Mouse (Mus musculus) lung, embryonic 15.5 days (tissue): ENCODE results near the gene Proser2. TPM values are rescaled to one million over a fixed set of nuclear protein-coding genes. Genes with fewer than 3 reads are reported as not detected.
"Not testable (repeated sequence)": the region's sequence is repeated elsewhere in the genome, so short reads cannot be mapped to it uniquely, and the experiment has no call there.

ENCODE experiments used
- ATAC-seq: fragments of 200-750 bp; cut with Nextera tagmentation; 2 replicates; pipeline ENCODE4 v1.8.0; 2017; ENCODE audit warnings: moderate number of reproducible peaks, borderline replicate concordance; ENCODE audit not compliant: low FRiP score, low TSS enrichment; ENCODE audit errors: extremely low read depth
- H3K27ac ChIP-seq: fragments of 300-500 bp; sonication (generic); 2 replicates; pipeline ENCODE4 v1.5.1; 2015; ENCODE audit warnings: moderate library complexity, mild to moderate bottlenecking, inconsistent platforms
- H3K27me3 ChIP-seq: fragments of 300-500 bp; sonication (generic); 2 replicates; pipeline ENCODE4 v1.6.1; 2015; ENCODE audit warnings: inconsistent platforms
- H3K36me3 ChIP-seq: fragments of 300-500 bp; sonication (generic); 2 replicates; pipeline ENCODE4 v1.6.1; 2015; ENCODE audit warnings: inconsistent platforms
- H3K4me1 ChIP-seq: fragments of 300-500 bp; sonication (generic); 2 replicates; pipeline ENCODE4 v1.6.1; 2015; ENCODE audit warnings: inconsistent platforms
- H3K4me2 ChIP-seq: fragments of 300-500 bp; sonication (generic); 2 replicates; pipeline ENCODE4 v1.6.1; 2015; ENCODE audit warnings: inconsistent platforms, mild to moderate bottlenecking, moderate library complexity
- H3K4me3 ChIP-seq: fragments of 300-500 bp; sonication (generic); 2 replicates; pipeline ENCODE4 v1.5.1; 2015; ENCODE audit warnings: mild to moderate bottlenecking, inconsistent platforms
- H3K9ac ChIP-seq: fragments of 300-500 bp; sonication (generic); 2 replicates; pipeline ENCODE4 v1.6.1; 2015; ENCODE audit warnings: inconsistent platforms
- H3K9me3 ChIP-seq: fragments of 300-500 bp; sonication (generic); 2 replicates; pipeline ENCODE4 v1.6.1; 2016; ENCODE audit warnings: inconsistent platforms
- WGBS: fragments of 180-500 bp; shearing (Covaris S2); methylation state at CpG from one replicate; pipeline ENCODE4 v1.1.7; 2015; 5-methylcytosine and 5-hydroxymethylcytosine counted together
- polyA plus RNA-seq: library from polyadenylated mRNA; unstranded; fragments of >200 nt; fragmentation: Nextera tagmentation; extraction: Ambion mirVana; gene quantifications from 2 replicates; pipeline ENCODE4 v1.2.1, GENCODE M21; 2015

The Proser2 gene
- polyA plus RNA-seq, 1 experiment from 2014 or later = 7.7 TPM

GRCm38 (mm10) chr2:6121091-6121490 is 8.9 kb downstream of the Proser2 start:
- 74% methylated on average over 2 of the region's 2 CpGs for WGBS

GRCm38 (mm10) chr2:6118246-6118645 is 11.8 kb downstream of the Proser2 start:
- no peaks in the 10 kb centered on the region for H3K36me3 ChIP-seq
- 0 out of 2 replicates have a peak, but pooled peaks have one; percentile 46 for ATAC-seq
- no peak overlapping the region for H3K4me2 ChIP-seq
- H3K27me3 ChIP-seq = no peaks in the 10 kb centered on the region
- H3K9ac ChIP-seq = no peak overlapping the region
- no peak overlapping the region for H3K4me3 ChIP-seq
- no peaks in the 10 kb centered on the region for H3K4me1 ChIP-seq
- WGBS = 58% methylated on average over 10 of the region's 10 CpGs
- no peaks in the 10 kb centered on the region for H3K9me3 ChIP-seq
- H3K27ac ChIP-seq = no peak overlapping the region

More at GRCm38 (mm10) chr2:6121091-6121490, 8.9 kb downstream of the Proser2 start:
- Histone ChIP-seq H3K9me3 (no peaks in the 10 kb centered on the region), H3K9ac (no peak overlapping the region), H3K36me3 (no peaks in the 10 kb centered on the region), H3K27ac (no peak overlapping the region), H3K4me2 (no peak overlapping the region), H3K4me1 (no peaks in the 10 kb centered on the region), H3K27me3 (no peaks in the 10 kb centered on the region), H3K4me3 (no peak overlapping the region)
- ATAC-seq = no peak

GRCm38 (mm10) chr2:6113792-6114191 is 16.2 kb downstream of the Proser2 start:
- ATAC-seq = no peak
- 89% methylated on average over 12 of the region's 12 CpGs for WGBS

GRCm38 (mm10) chr2:6112619-6113018 is 17.4 kb downstream of the Proser2 start:
- ATAC-seq = no peak
- WGBS = 72% methylated on average over 4 of the region's 4 CpGs

More at GRCm38 (mm10) chr2:6113792-6114191, 16.2 kb downstream of the Proser2 start:
- Histone ChIP-seq H3K27me3 (no peaks in the 10 kb centered on the region), H3K4me2 (no peak overlapping the region), H3K4me1 (no peaks in the 10 kb centered on the region), H3K9me3 (no peaks in the 10 kb centered on the region), H3K4me3 (no peak overlapping the region), H3K9ac (no peak overlapping the region), H3K36me3 (no peaks in the 10 kb centered on the region), H3K27ac (no peak overlapping the region)

GRCm38 (mm10) chr2:6105437-6105836 is 24.6 kb downstream of the Proser2 start:
- no peak overlapping the region for H3K27ac ChIP-seq
- ATAC-seq = no peak

More at GRCm38 (mm10) chr2:6112619-6113018, 17.4 kb downstream of the Proser2 start:
- no peaks in the 10 kb centered on the region for H3K4me1 ChIP-seq
- no peak overlapping the region for H3K27ac ChIP-seq
- no peak overlapping the region for H3K9ac ChIP-seq
- no peaks in the 10 kb centered on the region for H3K36me3 ChIP-seq
- no peak overlapping the region for H3K4me3 ChIP-seq
- no peak overlapping the region for H3K4me2 ChIP-seq
- H3K9me3 ChIP-seq = no peaks in the 10 kb centered on the region
- H3K27me3 ChIP-seq = no peaks in the 10 kb centered on the region

GRCm38 (mm10) chr2:6100755-6101154 is 29.3 kb downstream of the Proser2 start:
- Histone ChIP-seq H3K4me1 (peaks cover 22% of the 10 kb centered on the region), H3K27ac (no peak overlapping the region), H3K9ac (peak overlapping the region; percentile 5; the same call in 1 of the 2 replicates), H3K9me3 (no peaks in the 10 kb centered on the region), H3K36me3 (no peaks in the 10 kb centered on the region; the same call in 1 of the 2 replicates), H3K4me2 (peak overlapping the region; percentile 87), H3K27me3 (peaks cover 17% of the 10 kb centered on the region; the same call in 1 of the 2 replicates), H3K4me3 (peak overlapping the region; percentile 39)
- no peak for ATAC-seq
- 36% methylated on average over 20 of the region's 20 CpGs for WGBS

More at GRCm38 (mm10) chr2:6105437-6105836, 24.6 kb downstream of the Proser2 start:
- Histone ChIP-seq H3K4me2 (no peak overlapping the region), H3K36me3 (no peaks in the 10 kb centered on the region; the same call in 1 of the 2 replicates), H3K9me3 (no peaks in the 10 kb centered on the region), H3K4me3 (no peak overlapping the region), H3K27me3 (peaks cover 17% of the 10 kb centered on the region; the same call in 1 of the 2 replicates), H3K4me1 (peaks cover 4% of the 10 kb centered on the region; the same call in 1 of the 2 replicates), H3K9ac (no peak overlapping the region)
- WGBS = 89% methylated on average over 2 of the region's 2 CpGs

- peak overlapping the region; percentile 5; the same call in 1 of the 2 replicates for H3K9ac ChIP-seq
- no peaks in the 10 kb centered on the region; the same call in 1 of the 2 replicates for H3K36me3 ChIP-seq
- peaks cover 17% of the 10 kb centered on the region; the same call in 1 of the 2 replicates for H3K27me3 ChIP-seq
- peak; percentile 65; the same call in 1 of the 2 replicates for ATAC-seq
- peak overlapping the region; percentile 39 for H3K4me3 ChIP-seq
- peak overlapping the region; percentile 87 for H3K4me2 ChIP-seq
- peaks cover 22% of the 10 kb centered on the region for H3K4me1 ChIP-seq
- no peaks in the 10 kb centered on the region for H3K9me3 ChIP-seq
- WGBS = 7% methylated on average over 48 of the region's 51 CpGs
- no peak overlapping the region for H3K27ac ChIP-seq
Observed at GRCm38 (mm10) chr2:6100027-6100749, 29.8 kb downstream of the Proser2 start.

- 53% methylated on average over 9 of the region's 9 CpGs for WGBS
- Histone ChIP-seq H3K9ac (no peak overlapping the region), H3K4me2 (peak overlapping the region; percentile 11; the same call in 1 of the 2 replicates)
Observed at GRCm38 (mm10) chr2:6099443-6099842, 30.6 kb downstream of the Proser2 start.

GRCm38 (mm10) chr2:6098924-6099323 is 31.1 kb downstream of the Proser2 start:
- Histone ChIP-seq H3K4me2 (peak overlapping the region; percentile 11; the same call in 1 of the 2 replicates), H3K4me3 (no peak overlapping the region), H3K9me3 (no peaks in the 10 kb centered on the region), H3K36me3 (no peaks in the 10 kb centered on the region; the same call in 1 of the 2 replicates), H3K9ac (no peak overlapping the region), H3K4me1 (peaks cover 22% of the 10 kb centered on the region), H3K27me3 (peaks cover 17% of the 10 kb centered on the region; the same call in 1 of the 2 replicates), H3K27ac (peak overlapping the region; percentile 58)
- WGBS = 7% methylated on average over 6 of the region's 6 CpGs
- peak; percentile 93 for ATAC-seq

More at GRCm38 (mm10) chr2:6099443-6099842, 30.6 kb downstream of the Proser2 start:
- Histone ChIP-seq H3K36me3 (no peaks in the 10 kb centered on the region; the same call in 1 of the 2 replicates), H3K9me3 (no peaks in the 10 kb centered on the region), H3K27me3 (peaks cover 17% of the 10 kb centered on the region; the same call in 1 of the 2 replicates), H3K27ac (peak overlapping the region; percentile 58), H3K4me3 (no peak overlapping the region), H3K4me1 (peaks cover 22% of the 10 kb centered on the region)
- ATAC-seq = no peak

GRCm38 (mm10) chr2:6097113-6097716 is 32.8 kb downstream of the Proser2 start:
- WGBS = 47% methylated on average over 7 of the region's 7 CpGs

GRCm38 (mm10) chr2:6089941-6090340 is 40.1 kb downstream of the Proser2 start:
- not testable (repeated sequence) for H3K4me3 ChIP-seq, H3K4me1 ChIP-seq, H3K9me3 ChIP-seq, H3K9ac ChIP-seq, H3K27me3 ChIP-seq, H3K36me3 ChIP-seq, H3K27ac ChIP-seq, H3K4me2 ChIP-seq, ATAC-seq
- WGBS = 77% methylated on average over 16 of the region's 16 CpGs

More at GRCm38 (mm10) chr2:6097113-6097716, 32.8 kb downstream of the Proser2 start:
- no peaks in the 10 kb centered on the region; the same call in 1 of the 2 replicates for H3K36me3 ChIP-seq
- H3K27ac ChIP-seq = no peak overlapping the region
- no peaks in the 10 kb centered on the region for H3K9me3 ChIP-seq
- peaks cover 16% of the 10 kb centered on the region; the same call in 1 of the 2 replicates for H3K27me3 ChIP-seq
- H3K4me1 ChIP-seq = peaks cover 22% of the 10 kb centered on the region
- H3K4me2 ChIP-seq = no peak overlapping the region
- no peak overlapping the region for H3K4me3 ChIP-seq
- no peak for ATAC-seq
- no peak overlapping the region for H3K9ac ChIP-seq
